Mouse (Mus musculus): Measurements from ENCODE around the gene Ypel5. TPM values are rescaled to one million over a fixed set of nuclear protein-coding genes. Genes with fewer than 3 reads are reported as not detected.

The Ypel5 gene
- 10 to 100 TPM; 90.2 to 99.3 TPM for polyA plus RNA-seq (2017; shearing (Covaris generic))

GRCm38 (mm10) chr17:72836158-72837115 is at the start of gene Ypel5:
Gene Ypel5 (plus strand): TSS chr17:72836453.

Other genes with a start within 250 kb of the Ypel5 start
- gene Alk, start 231.8 kb upstream of the Ypel5 start, polyA plus RNA-seq (2017; shearing (Covaris generic)): under 1 TPM in 1 of 2 experiments, not detected in 1; 0.09 TPM
- gene Lbh, start 81.9 kb downstream of the Ypel5 start, polyA plus RNA-seq (2017; shearing (Covaris generic)): 10 to 100 TPM; 27.0 to 54.3 TPM

Measured in activated CD4-positive, CD25-positive, alpha-beta regulatory T cell (primary cell).